Mouse (Mus musculus) lung, embryonic 14.5 days (tissue): ENCODE measurements around the gene Apoa1. TPM values are rescaled to one million over a fixed set of nuclear protein-coding genes. Genes with fewer than 3 reads are reported as not detected.

Experiments
- ATAC-seq: fragments of 200-750 bp; cut with Nextera tagmentation; 2 replicates; pipeline ENCODE4 v1.8.0; 2017; ENCODE audit warnings: mild to moderate bottlenecking, moderate TSS enrichment, moderate library complexity; ENCODE audit not compliant: insufficient read depth
- DNase-seq: peaks from one replicate; pipeline ENCODE4 v3.0.0-alpha.2; 2015
- H3K27ac ChIP-seq: fragments of 300-500 bp; sonication (generic); 2 replicates; pipeline ENCODE4 v1.5.1; 2014; ENCODE audit warnings: low read depth, mild to moderate bottlenecking, moderate library complexity
- H3K27me3 ChIP-seq: fragments of 300-500 bp; sonication (generic); 2 replicates; pipeline ENCODE4 v1.6.1; 2014; ENCODE audit warnings: low read length, control low read depth; ENCODE audit not compliant: insufficient read depth
- H3K36me3 ChIP-seq: fragments of 300-500 bp; sonication (generic); 2 replicates; pipeline ENCODE4 v1.6.1; 2014; ENCODE audit warnings: control low read depth; ENCODE audit not compliant: insufficient read depth
- H3K4me1 ChIP-seq: fragments of 300-500 bp; sonication (generic); 2 replicates; pipeline ENCODE4 v1.6.1; 2014; ENCODE audit warnings: antibody characterized with exemption, control low read depth; ENCODE audit not compliant: insufficient read depth
- H3K4me2 ChIP-seq: fragments of 300-500 bp; sonication (generic); 2 replicates; pipeline ENCODE4 v1.6.1; 2014; ENCODE audit warnings: mild to moderate bottlenecking
- H3K4me3 ChIP-seq: fragments of 300-500 bp; sonication (generic); 2 replicates; pipeline ENCODE4 v1.5.1; 2014; ENCODE audit warnings: low read depth, low read length
- H3K9ac ChIP-seq: fragments of 300-500 bp; sonication (generic); 2 replicates; pipeline ENCODE4 v1.6.1; 2014
- H3K9me3 ChIP-seq: fragments of 300-500 bp; sonication (generic); 2 replicates; pipeline ENCODE4 v1.6.1; 2016; ENCODE audit warnings: low read depth, low read length, control low read depth
- CTCF ChIP-seq: IDR thresholded peaks from 2 replicates; pipeline ENCODE4 v1.5.1; 2016; ENCODE audit warnings: antibody characterized with exemption, low read depth
- WGBS: fragments of 180-500 bp; shearing (Covaris S2); extraction: QIAGEN DNeasy Blood & Tissue Kit; methylation state at CpG from one replicate; pipeline ENCODE4 v1.1.7; 2014; 5-methylcytosine and 5-hydroxymethylcytosine counted together
- polyA plus RNA-seq: library from polyadenylated mRNA; unstranded; fragments of >200 nt; fragmentation: Nextera tagmentation; extraction: Ambion mirVana; gene quantifications from 2 replicates; pipeline ENCODE4 v1.2.1, GENCODE M21; 2014

Gene Apoa1
- polyA plus RNA-seq, 1 experiment from 2014 or later = 2.0 TPM

- DNase-seq (no peak), ATAC-seq (no peak)
- no peak for TF ChIP-seq CTCF
- no peak within 1 kb of the TSS for H3K4me2 ChIP-seq
- no peak within 1 kb of the TSS for H3K4me3 ChIP-seq
- H3K27ac ChIP-seq = no peak within 1 kb of the TSS
- no peaks in the 10 kb centered on the region for H3K27me3 ChIP-seq
- WGBS = 61% methylated on average over 7 of the region's 7 CpGs
- no peaks in the 10 kb centered on the region for H3K36me3 ChIP-seq
- H3K9me3 ChIP-seq = no peaks in the 10 kb centered on the region
- H3K4me1 ChIP-seq = no peaks in the 10 kb centered on the region
- H3K9ac ChIP-seq = no peak within 1 kb of the TSS
These were observed 12.3 kb downstream of the Apoa1 start, which contains the start of gene Apoa4 for GRCm38 (mm10) chr9:46240526-46241153. Gene Apoa4, plus strand, starts transcription at chr9:46240696.

- ATAC-seq (no peak), DNase-seq (no peak)
- Histone ChIP-seq H3K27me3 (no peaks in the 10 kb centered on the region), H3K9ac (no peak overlapping the region), H3K4me1 (no peaks in the 10 kb centered on the region), H3K9me3 (no peaks in the 10 kb centered on the region), H3K36me3 (no peaks in the 10 kb centered on the region), H3K27ac (no peak overlapping the region), H3K4me2 (no peak overlapping the region), H3K4me3 (no peak overlapping the region)
- no peak for TF ChIP-seq CTCF
- WGBS = 55% methylated on average over 2 of the region's 2 CpGs
These were observed 13.4 kb downstream of the Apoa1 start for GRCm38 (mm10) chr9:46241818-46242217.

GRCm38 (mm10) chr9:46243122-46243521, 14.7 kb downstream of the Apoa1 start:
- H3K9me3 ChIP-seq = no peaks in the 10 kb centered on the region
- no peaks in the 10 kb centered on the region for H3K27me3 ChIP-seq
- no peak overlapping the region for H3K4me3 ChIP-seq
- H3K4me1 ChIP-seq = no peaks in the 10 kb centered on the region
- WGBS = 69% methylated on average over 4 of the region's 4 CpGs
- DNase-seq (no peak), ATAC-seq (no peak)
- H3K36me3 ChIP-seq = no peaks in the 10 kb centered on the region
- no peak overlapping the region for H3K9ac ChIP-seq
- H3K27ac ChIP-seq = no peak overlapping the region
- TF ChIP-seq CTCF = no peak
- no peak overlapping the region for H3K4me2 ChIP-seq

GRCm38 (mm10) chr9:46243584-46243983, 15.2 kb downstream of the Apoa1 start:
- no peak overlapping the region for H3K4me2 ChIP-seq
- H3K27me3 ChIP-seq = no peaks in the 10 kb centered on the region
- H3K4me3 ChIP-seq = no peak overlapping the region
- no peak for ATAC-seq
- TF ChIP-seq CTCF = no peak
- no peaks in the 10 kb centered on the region for H3K36me3 ChIP-seq
- H3K4me1 ChIP-seq = no peaks in the 10 kb centered on the region
- H3K9me3 ChIP-seq = no peaks in the 10 kb centered on the region
- 44% methylated on average over 8 of the region's 8 CpGs for WGBS
- H3K9ac ChIP-seq = no peak overlapping the region
- H3K27ac ChIP-seq = no peak overlapping the region
- DNase-seq = no peak

GRCm38 (mm10) chr9:46246752-46247324, 18.5 kb downstream of the Apoa1 start:
- ATAC-seq = peak; percentile 73; the same call in 1 of the 2 replicates
- H3K4me3 ChIP-seq = no peak overlapping the region
- no peak overlapping the region for H3K4me2 ChIP-seq
- H3K9ac ChIP-seq = no peak overlapping the region
- TF ChIP-seq CTCF = peak; percentile 89
- no peaks in the 10 kb centered on the region for H3K4me1 ChIP-seq
- H3K36me3 ChIP-seq = no peaks in the 10 kb centered on the region
- no peak overlapping the region for H3K27ac ChIP-seq
- WGBS = 21% methylated on average over 11 of the region's 11 CpGs
- no peaks in the 10 kb centered on the region for H3K9me3 ChIP-seq
- H3K27me3 ChIP-seq = no peaks in the 10 kb centered on the region
- DNase-seq = peak; percentile 95

GRCm38 (mm10) chr9:46256177-46256576, 27.8 kb downstream of the Apoa1 start:
- no peak overlapping the region for H3K4me3 ChIP-seq
- H3K9ac ChIP-seq = no peak overlapping the region
- no peaks in the 10 kb centered on the region for H3K9me3 ChIP-seq
- no peaks in the 10 kb centered on the region for H3K27me3 ChIP-seq
- H3K36me3 ChIP-seq = no peaks in the 10 kb centered on the region
- ATAC-seq = no peak
- no peak overlapping the region for H3K4me2 ChIP-seq
- no peaks in the 10 kb centered on the region for H3K4me1 ChIP-seq
- H3K27ac ChIP-seq = no peak overlapping the region
- no peak for DNase-seq
- 80% methylated on average over 7 of the region's 7 CpGs for WGBS
- TF ChIP-seq CTCF = no peak

- Histone ChIP-seq H3K36me3 (no peaks in the 10 kb centered on the region), H3K9ac (no peak overlapping the region), H3K4me3 (no peak overlapping the region), H3K4me1 (no peaks in the 10 kb centered on the region), H3K27me3 (no peaks in the 10 kb centered on the region), H3K4me2 (no peak overlapping the region), H3K9me3 (no peaks in the 10 kb centered on the region), H3K27ac (no peak overlapping the region)
- DNase-seq = no peak
- TF ChIP-seq CTCF = no peak
- 74% methylated on average over 10 of the region's 10 CpGs for WGBS
- no peak for ATAC-seq
These were observed 28.4 kb downstream of the Apoa1 start for GRCm38 (mm10) chr9:46256658-46257385.
